Mouse (Mus musculus) heart, postnatal 25 days (tissue): Measurements from ENCODE around the gene Cdkal1. TPM values are rescaled to one million over a fixed set of nuclear protein-coding genes. Genes with fewer than 3 reads are reported as not detected.

Experiments
- DNase-seq: peaks from one replicate; pipeline ENCODE4 v3.0.0; 2022; ENCODE audit warnings: low spot score
- intact Hi-C: fragments of 180-260 bp; cut with DNase I; formaldehyde crosslinking; loops from one replicate; pipeline ENCODE4 v1.15.1; 2025
- total RNA-seq, 2 experiments: library from RNA; stranded (reverse); gene quantifications; 2 replicates each; pipeline ENCODE4 v1.2.3; 2021

Cdkal1 gene
- total RNA-seq, 2 experiments from 2014 or later, result 33.7 to 34.2 TPM

DNA sequence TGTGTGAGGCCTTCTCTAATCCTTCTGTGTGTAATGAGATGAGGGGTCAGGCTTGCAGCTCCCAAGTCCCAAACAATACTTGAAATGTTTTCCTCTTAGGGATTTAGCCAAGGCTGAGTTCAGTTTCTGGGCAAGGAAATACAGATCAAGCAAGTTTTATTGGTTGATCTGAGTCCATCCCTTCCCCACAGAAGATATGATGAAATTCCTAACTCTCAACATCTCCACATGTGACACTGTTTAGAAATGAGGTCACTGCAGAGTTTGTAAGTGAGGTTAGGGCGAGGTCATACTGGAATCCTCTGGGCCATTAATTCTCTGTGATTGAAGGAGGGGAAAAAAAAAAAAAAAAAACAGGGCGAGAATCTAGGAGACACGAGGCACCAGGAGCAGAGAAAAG, 607.7 kb downstream of the Cdkal1 start:
- intact Hi-C loops, result no loop called here
- DNase-seq, result no peak

DNA sequence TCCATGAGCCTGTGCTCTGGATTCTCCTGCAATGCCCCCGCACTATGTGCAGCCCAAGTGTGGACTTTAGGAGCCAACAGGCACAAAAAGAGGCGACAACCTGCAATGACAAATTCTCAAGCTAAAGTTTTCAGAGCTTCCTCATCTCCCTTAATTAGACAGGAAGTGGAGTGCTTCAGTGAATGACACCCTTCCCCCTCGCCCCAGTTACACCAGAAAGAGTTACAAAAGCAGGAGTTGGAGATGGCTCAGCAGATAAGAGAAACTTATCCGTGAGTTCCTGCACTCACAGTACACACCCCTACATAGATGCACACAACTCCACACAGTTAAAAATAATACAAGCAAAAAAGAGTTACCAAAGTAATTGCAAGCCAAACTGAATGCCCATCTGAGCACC, 620.4 kb downstream of the Cdkal1 start:
- intact Hi-C loops, result no loop called here
- no peak for DNase-seq

GRCm38 (mm10) chr13:29234442-29234841, 621.0 kb downstream of the Cdkal1 start:
- DNase-seq, result no peak
- intact Hi-C loops, result no loop called here

DNA sequence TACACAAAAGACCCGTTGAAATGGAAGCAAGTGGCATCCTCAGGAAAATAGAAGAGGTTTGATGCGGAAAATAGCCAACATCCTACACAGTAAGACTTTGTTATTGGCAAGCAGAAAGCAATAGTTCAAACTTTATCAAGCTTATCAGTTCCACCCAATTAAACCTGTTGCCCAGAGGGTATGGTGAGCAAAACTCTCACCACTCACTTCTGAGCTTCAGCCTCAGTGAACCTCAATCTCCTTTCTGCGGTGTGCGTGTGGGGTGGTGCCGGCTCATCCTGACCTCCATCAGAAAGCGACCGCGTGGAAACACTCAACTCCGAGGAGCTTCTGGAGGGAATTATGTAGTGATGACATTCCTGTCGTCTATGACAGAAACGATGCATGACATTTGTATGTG, 621.5 kb downstream of the Cdkal1 start:
- DNase-seq, result no peak
- intact Hi-C loops, result no loop called here

DNA sequence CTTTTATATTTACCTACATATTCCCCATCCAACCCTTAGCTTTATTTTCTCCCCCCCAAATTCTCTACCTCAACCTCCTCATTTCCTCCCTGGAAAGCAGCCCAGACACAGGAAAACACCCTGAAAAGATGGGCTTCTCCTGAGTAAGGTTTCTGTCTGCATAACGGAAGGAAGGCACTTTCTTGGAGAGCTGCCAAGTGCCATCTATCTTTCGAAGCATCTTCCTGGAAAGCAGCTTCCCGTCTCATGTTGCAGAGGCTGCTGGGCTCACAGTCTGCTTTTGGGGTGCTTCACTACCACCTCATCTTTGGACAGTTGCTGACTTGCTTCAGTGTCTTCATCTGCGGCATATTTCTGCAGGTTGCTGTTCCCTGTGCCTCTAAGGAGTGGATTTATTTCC, 622.8 kb downstream of the Cdkal1 start:
- intact Hi-C loops, result no loop called here
- no peak for DNase-seq

DNA sequence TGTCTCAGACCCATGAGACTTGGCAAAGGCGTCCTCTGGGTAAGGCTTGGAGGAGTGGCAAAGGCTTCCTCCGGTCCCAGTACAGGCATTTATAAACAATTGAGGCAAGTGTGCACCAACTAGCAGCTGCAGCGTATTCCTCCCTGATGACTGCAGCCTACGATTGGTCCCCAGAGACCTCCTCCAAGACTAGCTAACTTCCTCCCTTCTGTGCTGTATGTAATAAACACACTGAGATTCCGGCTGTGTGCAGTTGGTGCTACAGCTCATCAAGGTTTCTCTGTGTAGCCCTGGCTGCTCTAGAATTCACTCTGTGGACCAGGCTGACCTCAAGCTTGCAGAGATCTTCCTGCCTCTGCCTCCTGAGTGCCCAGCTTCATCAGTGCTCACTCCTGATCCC, 630.7 kb downstream of the Cdkal1 start:
- no peak for DNase-seq
- intact Hi-C loops, result no loop called here

DNA sequence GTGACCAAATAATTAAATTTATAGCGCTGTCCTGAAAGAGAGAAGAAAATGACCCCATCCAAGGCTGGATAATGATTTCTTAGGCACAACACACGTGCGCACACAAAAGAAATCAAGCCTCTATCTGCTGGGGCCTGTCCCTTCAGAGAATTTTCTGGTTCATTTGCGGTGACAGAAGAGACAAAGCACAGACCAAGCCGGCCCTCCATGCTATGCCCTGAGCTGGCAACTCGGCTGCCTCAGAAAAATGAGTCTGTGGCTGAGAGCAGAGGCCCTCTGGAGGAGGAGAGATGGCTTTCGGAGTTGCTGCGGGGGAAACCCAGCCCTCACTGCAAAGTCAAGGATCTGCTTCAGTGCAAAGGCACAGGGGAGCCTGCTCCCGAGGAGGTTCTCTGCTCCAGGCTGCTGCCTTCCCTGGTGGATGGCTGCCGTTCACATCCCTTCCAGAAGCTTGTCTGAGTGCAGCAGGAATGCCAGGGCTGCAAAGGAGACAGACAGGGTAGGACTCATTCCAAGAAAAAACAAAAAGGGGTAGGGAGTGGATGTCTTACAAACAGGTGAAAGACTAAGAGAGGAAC, 633.1 kb downstream of the Cdkal1 start:
- no peak for DNase-seq
- intact Hi-C loops, result no loop called here

GRCm38 (mm10) chr13:29221646-29222045, 633.8 kb downstream of the Cdkal1 start:
- intact Hi-C loops, result no loop called here
- no peak for DNase-seq

GRCm38 (mm10) chr13:29218594-29219230, 636.8 kb downstream of the Cdkal1 start:
- DNase-seq, result no peak
- intact Hi-C loops, result no loop called here

DNA sequence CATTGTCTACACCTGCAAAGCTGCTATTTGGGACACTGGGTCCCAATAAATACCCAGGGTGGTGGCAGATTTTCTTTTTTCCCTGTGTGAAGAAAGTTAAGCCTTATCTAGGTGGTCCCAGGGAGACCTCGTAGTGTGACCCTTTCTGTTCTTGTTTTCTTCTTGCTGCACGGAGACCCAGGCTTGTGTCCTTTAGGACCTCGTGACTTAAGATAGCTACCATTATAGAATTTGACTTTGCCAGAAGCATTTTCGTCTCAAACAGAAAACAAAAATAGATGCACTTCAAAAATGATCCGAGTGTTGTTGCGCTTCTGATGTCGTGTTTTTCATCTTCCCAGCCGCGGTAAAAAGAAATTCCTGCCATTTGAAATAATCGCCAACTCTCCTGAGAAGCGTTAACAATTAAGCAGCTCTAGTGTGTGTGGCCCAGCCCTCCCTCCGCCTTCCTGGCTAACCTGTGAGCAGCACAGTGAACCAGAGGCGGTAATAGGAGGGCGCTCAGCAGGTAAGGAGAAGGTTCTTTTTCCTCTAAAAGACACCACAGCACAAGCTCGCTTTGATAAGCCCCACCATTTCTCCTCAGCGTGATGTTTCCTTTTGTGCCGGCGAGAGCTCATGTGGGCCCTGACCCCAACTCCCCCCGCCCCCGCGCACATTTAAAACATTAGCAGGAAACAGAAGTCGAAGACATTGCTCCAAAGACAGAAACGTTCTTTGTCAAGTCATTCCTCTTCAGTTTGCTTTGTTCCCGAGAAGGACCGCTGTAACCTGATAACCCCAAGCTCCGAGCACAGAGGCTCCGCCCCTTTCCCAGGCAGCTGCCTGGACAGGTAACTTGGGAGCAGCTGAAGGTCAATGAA, 645.1 kb downstream of the Cdkal1 start:
- DNase-seq, result no peak
- intact Hi-C loops, result no loop called here

DNA sequence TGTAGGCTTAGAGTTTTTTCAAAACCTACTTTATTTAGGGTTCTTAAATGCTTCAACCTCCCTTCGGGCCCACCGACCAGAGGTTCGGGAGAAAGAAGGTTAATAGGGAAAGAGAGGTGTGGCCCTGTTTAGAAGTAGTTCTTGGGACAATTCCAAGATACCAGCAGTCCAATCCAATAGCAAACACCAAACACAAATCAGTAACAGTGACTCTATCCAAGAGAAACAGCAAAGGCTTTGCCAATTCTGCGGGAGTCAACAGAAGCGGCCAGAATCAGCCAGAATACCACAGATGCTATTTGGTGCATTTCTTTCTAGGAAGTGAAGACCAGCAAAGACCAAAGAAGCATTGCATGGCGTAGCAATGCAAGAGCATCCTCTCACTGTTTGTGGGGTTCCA, 646.7 kb downstream of the Cdkal1 start:
- no peak for DNase-seq
- intact Hi-C loops, result loop anchor here (10.0 kb wide), 1 partner anchor 396 kb away; no protein-coding TSS in a partner anchor

DNA sequence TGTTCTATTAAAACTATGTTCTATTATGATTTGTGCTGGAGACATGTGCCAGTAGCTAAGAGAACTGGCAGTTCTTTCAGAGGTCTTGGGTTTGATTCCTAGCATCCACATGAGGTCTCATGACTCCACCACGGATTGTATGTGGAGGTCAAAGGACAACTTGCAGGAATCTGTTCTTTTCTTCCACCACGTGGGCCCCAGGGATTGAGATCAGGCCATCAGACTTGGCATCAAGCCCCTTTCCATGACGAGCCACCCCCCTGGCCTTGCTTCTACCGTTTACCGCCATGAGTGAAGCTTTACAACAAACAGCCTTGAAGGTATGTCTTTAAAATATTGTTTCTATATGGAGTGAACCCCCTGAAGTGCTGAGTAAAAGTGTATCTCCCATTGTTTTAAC, 651.6 kb downstream of the Cdkal1 start:
- intact Hi-C loops, result loop anchor here (10.0 kb wide), 1 partner anchor 401 kb away; no protein-coding TSS in a partner anchor
- no peak for DNase-seq

DNA sequence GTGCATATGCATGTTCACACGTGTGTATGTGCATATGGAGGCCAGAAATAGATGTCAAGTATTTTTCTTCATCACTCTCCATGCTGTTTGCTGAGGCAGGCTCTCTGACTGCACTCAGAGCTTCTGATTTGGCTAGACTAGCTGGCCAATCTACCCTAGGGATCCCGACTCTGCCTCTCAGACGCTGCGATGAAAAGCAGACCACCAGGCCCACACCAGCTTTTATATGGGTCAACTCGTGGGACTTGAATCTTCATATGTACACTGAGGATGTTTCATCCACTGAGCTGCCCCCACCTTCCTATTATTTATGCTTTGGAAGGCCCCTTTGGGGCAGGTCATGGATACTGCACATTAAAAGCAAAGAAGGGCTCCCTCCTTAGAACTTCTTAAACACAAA, 652.0 kb downstream of the Cdkal1 start:
- no peak for DNase-seq
- intact Hi-C loops, result loop anchor here (10.0 kb wide), 1 partner anchor 401 kb away; no protein-coding TSS in a partner anchor

DNA sequence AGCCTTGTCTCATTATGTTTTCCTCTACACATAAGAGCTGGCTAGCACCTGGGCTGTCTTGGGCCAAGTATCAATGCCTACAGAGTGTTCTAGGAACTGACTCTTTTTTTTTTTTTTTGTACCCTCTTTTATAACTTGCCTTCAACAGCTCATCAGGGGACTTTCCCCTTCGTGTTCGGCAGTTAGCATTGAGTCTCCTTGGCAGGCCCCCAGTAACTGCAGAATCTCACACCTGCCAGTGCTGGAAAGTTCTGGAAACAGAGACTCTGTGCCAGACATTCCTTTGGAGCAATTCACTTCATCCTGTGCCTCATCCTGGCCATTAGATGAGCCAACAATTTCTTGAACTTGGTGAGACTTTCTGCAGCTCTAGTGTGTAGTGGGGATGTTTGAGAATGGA, 652.9 kb downstream of the Cdkal1 start:
- DNase-seq, result peak; percentile 73
- intact Hi-C loops, result loop anchor here (10.0 kb wide), 1 partner anchor 402 kb away; no protein-coding TSS in a partner anchor

DNA sequence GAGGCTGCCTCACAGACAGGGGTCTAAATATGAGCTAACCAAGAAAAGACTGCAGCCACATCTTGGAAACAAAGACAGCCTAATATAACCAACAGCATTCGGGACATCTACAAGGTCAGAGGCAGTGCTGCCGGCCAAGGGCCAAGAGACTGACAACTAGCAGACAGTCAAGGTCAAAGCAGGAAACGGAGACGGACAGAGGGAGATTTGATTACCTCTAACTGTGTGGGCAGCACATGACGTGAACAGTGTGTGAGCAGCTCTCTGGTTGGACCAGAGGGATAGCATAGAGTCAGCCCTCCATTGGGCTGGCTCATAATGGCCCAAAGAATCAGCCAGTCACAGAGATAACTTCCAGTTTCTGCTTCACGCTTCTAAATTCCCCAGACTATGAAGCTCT, 655.8 kb downstream of the Cdkal1 start:
- peak; percentile 27 for DNase-seq
- intact Hi-C loops, result loop anchor here (10.0 kb wide), 1 partner anchor 405 kb away; no protein-coding TSS in a partner anchor

- no peak for DNase-seq
- intact Hi-C loops, result no loop called here
Observed at GRCm38 (mm10) chr13:29196798-29197498, 658.5 kb downstream of the Cdkal1 start.

DNA sequence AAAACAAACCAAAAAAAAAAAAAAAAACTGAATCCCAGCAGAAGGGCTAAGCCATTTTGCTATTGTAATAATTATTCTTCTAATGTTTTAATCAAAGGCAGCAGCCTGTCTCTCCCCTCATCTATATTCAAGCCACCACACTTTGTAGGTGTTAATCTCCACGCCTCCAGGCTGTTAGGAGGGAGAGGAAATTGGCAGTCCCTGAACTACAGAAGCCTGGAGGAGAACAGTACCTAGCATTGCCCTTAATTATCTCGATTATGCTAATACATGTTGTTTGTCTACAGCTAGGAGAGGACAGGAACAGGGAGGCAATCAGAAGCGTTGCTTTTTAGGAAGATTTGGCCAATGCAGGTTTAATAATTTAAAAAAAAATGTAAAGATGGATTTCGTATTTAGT, 659.8 kb downstream of the Cdkal1 start:
- DNase-seq, result no peak
- intact Hi-C loops, result no loop called here

- intact Hi-C loops, result no loop called here
- no peak for DNase-seq
Observed at GRCm38 (mm10) chr13:29194946-29195345, 660.5 kb downstream of the Cdkal1 start.

DNA sequence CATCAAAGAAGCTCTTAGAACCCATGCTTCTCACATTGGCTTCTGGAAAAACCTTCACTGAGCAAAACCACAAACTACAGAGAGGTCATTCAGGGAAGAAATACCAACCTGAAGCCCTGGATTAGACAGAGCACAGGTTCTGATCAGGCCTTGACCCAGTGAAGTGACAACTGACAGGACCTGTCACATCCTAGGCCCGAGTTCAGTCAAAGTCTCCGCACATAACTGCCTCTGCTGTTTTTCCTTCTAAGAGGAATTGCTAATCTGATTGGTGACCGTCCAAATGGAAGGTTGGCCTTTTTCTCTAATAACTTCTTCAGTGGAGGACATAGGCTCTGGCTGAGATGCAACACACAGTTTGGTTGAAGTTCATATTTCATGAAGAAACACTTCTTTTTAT, 662.8 kb downstream of the Cdkal1 start:
- intact Hi-C loops, result no loop called here
- DNase-seq, result no peak

DNA sequence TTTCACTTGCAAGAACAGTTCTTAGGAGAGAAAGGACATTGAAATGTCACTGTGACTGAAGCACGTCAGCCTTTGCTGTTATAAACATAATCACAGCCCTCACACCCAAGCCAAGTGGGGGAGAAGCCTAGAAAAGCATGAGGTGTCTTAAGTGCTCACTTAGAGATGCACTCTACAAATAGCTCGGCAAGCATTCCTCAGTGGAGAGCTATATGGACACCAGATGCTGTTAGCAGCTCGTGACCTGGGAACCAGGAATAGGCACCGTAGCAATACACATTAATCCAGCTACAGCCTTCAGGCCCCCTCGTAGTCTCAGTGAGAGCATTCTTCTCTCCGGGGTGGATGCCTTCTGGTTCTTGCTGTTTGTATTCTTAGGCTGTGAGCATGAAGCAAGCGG, 664.9 kb downstream of the Cdkal1 start:
- DNase-seq, result no peak
- intact Hi-C loops, result no loop called here
